Mouse (Mus musculus) neural tube, embryonic 13.5 days (tissue): Measurements from ENCODE around the gene Cep19. TPM values are rescaled to one million over a fixed set of nuclear protein-coding genes. Genes with fewer than 3 reads are reported as not detected.
"Not testable (repeated sequence)": the region's sequence is repeated elsewhere in the genome, so short reads cannot be mapped to it uniquely, and the experiment has no call there.

Experiments
- ATAC-seq: fragments of 200-750 bp; cut with Nextera tagmentation; 2 replicates; pipeline ENCODE4 v1.8.0; 2017; ENCODE audit warnings: low read depth, mild to moderate bottlenecking, moderate TSS enrichment, moderate library complexity
- H3K27ac ChIP-seq: fragments of 300-500 bp; sonication (generic); replicated peaks from 2 replicates; pipeline ENCODE4 v1.5.1; 2015; ENCODE audit warnings: moderate library complexity, mild to moderate bottlenecking, inconsistent platforms
- H3K27me3 ChIP-seq: fragments of 300-500 bp; sonication (generic); 2 replicates; pipeline ENCODE4 v1.6.1; 2015; ENCODE audit warnings: mild to moderate bottlenecking, inconsistent platforms
- H3K36me3 ChIP-seq: fragments of 300-500 bp; sonication (generic); 2 replicates; pipeline ENCODE4 v1.6.1; 2015; ENCODE audit warnings: mild to moderate bottlenecking, inconsistent platforms
- H3K4me1 ChIP-seq: fragments of 300-500 bp; sonication (generic); replicated peaks from 2 replicates; pipeline ENCODE4 v1.6.1; 2015; ENCODE audit warnings: inconsistent platforms
- H3K4me2 ChIP-seq: fragments of 300-500 bp; sonication (generic); 2 replicates; pipeline ENCODE4 v1.6.1; 2015; ENCODE audit warnings: inconsistent platforms, mild to moderate bottlenecking, moderate library complexity
- H3K4me3 ChIP-seq: fragments of 300-500 bp; sonication (generic); 2 replicates; pipeline ENCODE4 v1.5.1; 2015; ENCODE audit warnings: mild to moderate bottlenecking, inconsistent platforms
- H3K9ac ChIP-seq: fragments of 300-500 bp; sonication (generic); 2 replicates; pipeline ENCODE4 v1.6.1; 2015; ENCODE audit warnings: moderate library complexity, mild to moderate bottlenecking, inconsistent platforms
- H3K9me3 ChIP-seq: fragments of 300-500 bp; sonication (generic); 2 replicates; pipeline ENCODE4 v1.6.1; 2016; ENCODE audit warnings: inconsistent platforms
- WGBS: fragments of 180-500 bp; shearing (Covaris S2); methylation state at CpG from one replicate; pipeline ENCODE4 v1.1.7; 2015; 5-methylcytosine and 5-hydroxymethylcytosine counted together
- polyA plus RNA-seq: library from polyadenylated mRNA; unstranded; fragments of >200 nt; fragmentation: Nextera tagmentation; extraction: Ambion mirVana; gene quantifications from 2 replicates; pipeline ENCODE4 v1.2.1, GENCODE M21; 2015

Gene Cep19
- polyA plus RNA-seq, result 48.7 and 51.2 TPM in 2 replicates

GRCm38 (mm10) chr16:32099638-32100150 is at the start of gene Cep19, which contains the start of gene Pigx:
Cep19 (plus strand) TSS chr16:32099800.
Pigx (minus strand) TSS chr16:32099740.
- H3K9ac ChIP-seq, result peak within 1 kb of the TSS; percentile 92
- H3K27ac ChIP-seq, result peak within 1 kb of the TSS; percentile 82
- no peaks in the 10 kb centered on the region for H3K27me3 ChIP-seq
- peak; percentile 98 for ATAC-seq
- under 1% methylated on average over 34 of the region's 34 CpGs for WGBS
- peak within 1 kb of the TSS; percentile 98 for H3K4me3 ChIP-seq
- H3K9me3 ChIP-seq, result no peaks in the 10 kb centered on the region
- H3K4me2 ChIP-seq, result peak within 1 kb of the TSS; percentile 73
- H3K36me3 ChIP-seq, result peaks cover 37% of the 10 kb centered on the region
- H3K4me1 ChIP-seq, result peaks cover 21% of the 10 kb centered on the region

- no peak for ATAC-seq
- H3K27ac ChIP-seq, result no peak overlapping the region
- H3K36me3 ChIP-seq, result no peaks in the 10 kb centered on the region
- no peaks in the 10 kb centered on the region for H3K27me3 ChIP-seq
- H3K4me2 ChIP-seq, result no peak overlapping the region
- H3K4me3 ChIP-seq, result no peak overlapping the region
- no peak overlapping the region for H3K9ac ChIP-seq
- no peaks in the 10 kb centered on the region for H3K9me3 ChIP-seq
- H3K4me1 ChIP-seq, result peaks cover 4% of the 10 kb centered on the region; the same call in 1 of the 2 replicates
- 82% methylated on average over 5 of the region's 5 CpGs for WGBS
These were observed 40.8 kb upstream of the Cep19 start for GRCm38 (mm10) chr16:32058817-32059216.

- Histone ChIP-seq H3K4me1 (peaks cover 4% of the 10 kb centered on the region; the same call in 1 of the 2 replicates), H3K4me3 (no peak overlapping the region), H3K27ac (no peak overlapping the region), H3K27me3 (no peaks in the 10 kb centered on the region), H3K36me3 (no peaks in the 10 kb centered on the region), H3K9me3 (no peaks in the 10 kb centered on the region), H3K9ac (no peak overlapping the region), H3K4me2 (no peak overlapping the region)
- no peak for ATAC-seq
- 78% methylated on average over 6 of the region's 6 CpGs for WGBS
These were observed 39.6 kb upstream of the Cep19 start for GRCm38 (mm10) chr16:32059840-32060523.

GRCm38 (mm10) chr16:32062226-32062625 is 37.4 kb upstream of the Cep19 start:
- Histone ChIP-seq H3K27ac (no peak overlapping the region), H3K27me3 (no peaks in the 10 kb centered on the region), H3K4me3 (no peak overlapping the region), H3K4me1 (peaks cover 11% of the 10 kb centered on the region), H3K36me3 (no peaks in the 10 kb centered on the region), H3K9me3 (no peaks in the 10 kb centered on the region), H3K4me2 (no peak overlapping the region), H3K9ac (no peak overlapping the region)
- WGBS, result 84% methylated on average over 2 of the region's 2 CpGs
- no peak for ATAC-seq

GRCm38 (mm10) chr16:32063900-32064299 is 35.7 kb upstream of the Cep19 start:
- Histone ChIP-seq H3K27me3 (no peaks in the 10 kb centered on the region), H3K4me1 (peaks cover 13% of the 10 kb centered on the region), H3K9me3 (no peaks in the 10 kb centered on the region), H3K36me3 (no peaks in the 10 kb centered on the region), H3K27ac (no peak overlapping the region), H3K9ac (no peak overlapping the region), H3K4me2 (no peak overlapping the region), H3K4me3 (no peak overlapping the region)
- 85% methylated on average over 7 of the region's 7 CpGs for WGBS
- no peak for ATAC-seq

GRCm38 (mm10) chr16:32066899-32067298 is 32.7 kb upstream of the Cep19 start:
- Histone ChIP-seq H3K4me2 (no peak overlapping the region), H3K9ac (no peak overlapping the region), H3K4me3 (no peak overlapping the region), H3K27me3 (no peaks in the 10 kb centered on the region), H3K4me1 (peaks cover 12% of the 10 kb centered on the region; the same call in 1 of the 2 replicates), H3K27ac (no peak overlapping the region), H3K36me3 (no peaks in the 10 kb centered on the region), H3K9me3 (no peaks in the 10 kb centered on the region)
- 100% methylated on average over 1 of the region's 1 CpGs for WGBS
- no peak for ATAC-seq

- WGBS, result 86% methylated on average over 12 of the region's 12 CpGs
- no peaks in the 10 kb centered on the region for H3K9me3 ChIP-seq
- no peaks in the 10 kb centered on the region for H3K36me3 ChIP-seq
- no peak overlapping the region for H3K27ac ChIP-seq
- H3K9ac ChIP-seq, result no peak overlapping the region
- H3K4me1 ChIP-seq, result peaks cover 14% of the 10 kb centered on the region; the same call in 1 of the 2 replicates
- 0 out of 2 replicates have a peak, but pooled peaks have one; percentile 11 for ATAC-seq
- no peaks in the 10 kb centered on the region for H3K27me3 ChIP-seq
- H3K4me3 ChIP-seq, result no peak overlapping the region
- H3K4me2 ChIP-seq, result no peak overlapping the region
These were observed 31.0 kb upstream of the Cep19 start for GRCm38 (mm10) chr16:32068389-32069300.

GRCm38 (mm10) chr16:32070070-32070469 is 29.5 kb upstream of the Cep19 start:
- H3K36me3 ChIP-seq, H3K4me2 ChIP-seq, H3K4me3 ChIP-seq, ATAC-seq, H3K27ac ChIP-seq, H3K27me3 ChIP-seq, H3K9me3 ChIP-seq, H3K9ac ChIP-seq: not testable (repeated sequence)
- peaks cover 14% of the 10 kb centered on the region; the same call in 1 of the 2 replicates for H3K4me1 ChIP-seq
- WGBS, result 77% methylated on average over 4 of the region's 4 CpGs

- no peak for ATAC-seq
- Histone ChIP-seq H3K4me2 (no peak overlapping the region), H3K9ac (no peak overlapping the region), H3K27me3 (no peaks in the 10 kb centered on the region), H3K4me3 (no peak overlapping the region), H3K9me3 (no peaks in the 10 kb centered on the region), H3K27ac (no peak overlapping the region), H3K36me3 (no peaks in the 10 kb centered on the region), H3K4me1 (peaks cover 36% of the 10 kb centered on the region)
- WGBS, result 79% methylated on average over 1 of the region's 1 CpGs
These were observed 23.8 kb upstream of the Cep19 start for GRCm38 (mm10) chr16:32075762-32076161.

GRCm38 (mm10) chr16:32076406-32076805 is 23.2 kb upstream of the Cep19 start:
- no peak for ATAC-seq
- Histone ChIP-seq H3K27ac (no peak overlapping the region), H3K9ac (no peak overlapping the region), H3K27me3 (no peaks in the 10 kb centered on the region), H3K4me2 (no peak overlapping the region), H3K4me1 (peaks cover 36% of the 10 kb centered on the region), H3K9me3 (no peaks in the 10 kb centered on the region), H3K4me3 (no peak overlapping the region), H3K36me3 (no peaks in the 10 kb centered on the region)
- 78% methylated on average over 3 of the region's 3 CpGs for WGBS

- Histone ChIP-seq H3K9ac (peak overlapping the region; percentile 97), H3K9me3 (no peaks in the 10 kb centered on the region), H3K4me2 (peak overlapping the region; percentile 84), H3K27ac (peak overlapping the region; percentile 94; the same call in 1 of the 2 replicates), H3K36me3 (0 out of 2 replicates have a peak, but pooled peaks cover 7% of the 10 kb centered on the region), H3K4me3 (peak overlapping the region; percentile 97), H3K4me1 (peaks cover 31% of the 10 kb centered on the region), H3K27me3 (no peaks in the 10 kb centered on the region)
- ATAC-seq, result no peak
- WGBS, result 12% methylated on average over 13 of the region's 13 CpGs
These were observed 21.8 kb upstream of the Cep19 start for GRCm38 (mm10) chr16:32077648-32078407.
